Mouse (Mus musculus): ENCODE results near the gene Coro2b. TPM values are rescaled to one million over a fixed set of nuclear protein-coding genes. Genes with fewer than 3 reads are reported as not detected.

The Coro2b gene
- total and polyA plus RNA-seq, 2 experiments from 2014 or later, result 24.7 to 47.2 TPM

DNA sequence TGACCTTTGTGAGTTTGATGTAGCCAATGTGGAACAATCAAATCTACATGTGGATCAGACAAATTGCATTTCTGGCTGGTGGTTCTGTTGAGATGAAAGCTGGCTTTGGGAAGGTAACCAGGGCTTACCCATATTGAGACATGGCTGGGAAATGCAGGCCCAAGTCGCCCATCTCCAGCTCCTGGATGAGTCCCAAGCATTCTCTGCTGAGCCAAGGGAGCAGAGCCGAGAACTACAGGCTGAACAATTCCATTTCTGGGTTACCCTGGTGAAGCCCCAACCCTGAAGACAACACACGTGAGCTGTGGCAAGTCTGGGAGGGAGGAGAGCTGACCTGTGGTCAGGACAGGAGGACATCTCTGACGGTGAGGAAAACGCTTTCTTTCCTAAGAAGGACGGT is 37.9 kb downstream of the Coro2b start:
- no peak for TF ChIP-seq CTCF (IDR thresholded peaks at IDR 0.05; ENCODE audit: low read depth)
- H3K4me3 ChIP-seq (ENCODE audit: low read length), result no peak overlapping the region
- no peak overlapping the region for H3K4me2 ChIP-seq (ENCODE audit: low read depth, low read length)
- no peaks in the 10 kb centered on the region for H3K36me3 ChIP-seq (ENCODE audit: insufficient read depth, low read length)
- ATAC-seq (no peak), DNase-seq (ENCODE audit: low spot score) (no peak)
- WGBS, result 69% methylated on average over 6 of the region's 6 CpGs
- H3K4me1 ChIP-seq (ENCODE audit: insufficient read depth, low read length), result 0 out of 2 replicates have a peak, but pooled peaks cover 4% of the 10 kb centered on the region
- no peak overlapping the region for H3K27ac ChIP-seq
- no peaks in the 10 kb centered on the region for H3K9me3 ChIP-seq (ENCODE audit: low read length)
- no peak overlapping the region for H3K9ac ChIP-seq (replicated peaks; ENCODE audit: low read length)
- H3K27me3 ChIP-seq (ENCODE audit: insufficient read depth, low read length), result no peaks in the 10 kb centered on the region

DNA sequence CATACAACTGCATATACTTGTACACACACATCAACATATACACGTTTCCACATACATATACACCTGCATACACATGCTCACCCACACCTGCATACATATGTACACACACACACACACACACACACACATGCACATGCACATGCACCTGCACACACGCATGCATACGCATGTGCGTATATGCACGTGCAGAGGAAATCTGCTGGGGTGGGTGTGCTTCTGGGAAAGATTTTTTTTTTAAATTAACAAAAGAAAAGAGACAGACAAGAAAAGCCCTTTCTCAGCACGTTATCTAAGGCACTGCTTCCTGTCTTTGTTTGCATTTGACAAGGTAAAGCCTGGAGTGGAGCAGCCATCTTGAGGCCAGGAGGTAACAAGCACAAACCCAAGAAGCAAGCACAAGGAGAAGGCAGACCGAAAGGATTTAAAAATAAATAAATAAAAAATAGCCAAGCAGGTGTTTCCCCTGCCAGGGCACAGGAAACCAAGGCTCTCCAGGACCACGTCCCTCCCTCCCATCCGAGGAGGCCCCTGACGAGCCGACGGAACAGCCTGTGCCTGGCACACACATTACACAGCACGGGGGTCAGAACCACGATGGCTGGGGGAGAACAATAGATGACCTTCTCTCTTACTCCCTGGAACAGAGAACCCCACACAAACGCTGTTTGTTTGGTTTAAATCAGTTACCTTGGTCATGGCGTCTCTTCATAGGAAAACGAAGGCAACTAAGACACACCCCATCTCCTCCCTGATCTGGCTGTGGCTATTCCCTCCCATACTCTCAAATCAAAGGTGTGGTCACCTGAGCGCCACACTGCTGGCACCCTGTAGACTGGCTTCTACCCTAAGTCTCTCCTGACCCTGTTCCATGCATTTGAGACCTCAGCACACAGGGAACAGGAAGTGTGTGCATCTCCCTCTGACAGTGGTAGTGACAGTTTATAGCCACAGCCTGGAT is 39.4 kb downstream of the Coro2b start:
- H3K9ac ChIP-seq (replicated peaks; ENCODE audit: low read length), result 0 out of 2 replicates have a peak overlapping the region, but pooled peaks have one; percentile 26
- H3K9me3 ChIP-seq (ENCODE audit: low read length), result no peaks in the 10 kb centered on the region
- 61% methylated on average over 18 of the region's 18 CpGs for WGBS
- ATAC-seq (no peak), DNase-seq (ENCODE audit: low spot score) (no peak)
- no peaks in the 10 kb centered on the region for H3K27me3 ChIP-seq (ENCODE audit: insufficient read depth, low read length)
- no peak overlapping the region for H3K4me3 ChIP-seq (ENCODE audit: low read length)
- no peak overlapping the region for H3K4me2 ChIP-seq (ENCODE audit: low read depth, low read length)
- TF ChIP-seq CTCF (IDR thresholded peaks at IDR 0.05; ENCODE audit: low read depth), result no peak
- peak overlapping the region; percentile 55; the same call in 1 of the 2 replicates for H3K27ac ChIP-seq
- peaks cover 3% of the 10 kb centered on the region for H3K4me1 ChIP-seq (ENCODE audit: insufficient read depth, low read length)
- no peaks in the 10 kb centered on the region for H3K36me3 ChIP-seq (ENCODE audit: insufficient read depth, low read length)

DNA sequence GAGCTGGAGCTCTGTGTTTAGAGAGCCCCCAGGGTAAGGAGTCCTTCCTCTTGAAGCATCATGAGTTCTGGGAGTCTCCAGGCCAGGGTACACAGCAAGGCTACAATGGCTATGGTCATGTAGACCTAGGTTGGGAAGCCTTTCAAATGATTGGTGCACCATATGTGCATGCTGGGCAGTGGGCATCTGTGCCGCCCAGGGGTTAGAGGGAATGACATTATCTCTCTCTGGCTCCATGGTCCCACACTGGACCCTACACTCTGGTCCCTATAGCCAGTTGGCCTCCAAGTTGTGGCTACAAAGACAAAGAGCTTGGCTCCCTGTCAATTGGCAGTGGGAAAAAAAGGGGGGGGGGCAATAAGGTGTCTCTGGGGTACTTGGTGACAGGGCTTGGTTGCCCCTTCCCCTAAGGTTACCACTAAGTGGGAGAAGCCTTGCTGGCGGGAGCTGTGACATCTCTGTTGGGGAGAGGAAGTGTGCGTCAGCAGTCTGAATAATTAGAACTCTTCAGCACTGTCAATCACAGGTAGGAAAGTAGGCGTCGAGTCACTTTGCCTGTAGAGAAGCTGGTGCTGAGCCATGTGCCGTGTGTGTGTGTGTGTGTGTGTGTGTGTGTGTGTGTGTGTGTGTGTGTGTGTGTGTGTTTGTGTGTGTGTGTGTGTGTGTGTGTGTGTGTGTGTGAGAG is 44.4 kb downstream of the Coro2b start:
- H3K27me3 ChIP-seq (ENCODE audit: insufficient read depth, low read length), result no peaks in the 10 kb centered on the region
- H3K9ac ChIP-seq (replicated peaks; ENCODE audit: low read length), result no peak overlapping the region
- 42% methylated on average over 6 of the region's 6 CpGs for WGBS
- H3K4me2 ChIP-seq (ENCODE audit: low read depth, low read length), result no peak overlapping the region
- no peak overlapping the region for H3K4me3 ChIP-seq (ENCODE audit: low read length)
- H3K9me3 ChIP-seq (ENCODE audit: low read length), result no peaks in the 10 kb centered on the region
- peak; percentile 36; the same call in 1 of the 2 replicates for ATAC-seq
- TF ChIP-seq CTCF (IDR thresholded peaks at IDR 0.05; ENCODE audit: low read depth), result no peak
- peak; percentile 48 for DNase-seq (ENCODE audit: low spot score)
- peaks cover 15% of the 10 kb centered on the region for H3K4me1 ChIP-seq (ENCODE audit: insufficient read depth, low read length)
- H3K27ac ChIP-seq, result 0 out of 2 replicates have a peak overlapping the region, but pooled peaks have one; percentile 45
- no peaks in the 10 kb centered on the region for H3K36me3 ChIP-seq (ENCODE audit: insufficient read depth, low read length)

DNA sequence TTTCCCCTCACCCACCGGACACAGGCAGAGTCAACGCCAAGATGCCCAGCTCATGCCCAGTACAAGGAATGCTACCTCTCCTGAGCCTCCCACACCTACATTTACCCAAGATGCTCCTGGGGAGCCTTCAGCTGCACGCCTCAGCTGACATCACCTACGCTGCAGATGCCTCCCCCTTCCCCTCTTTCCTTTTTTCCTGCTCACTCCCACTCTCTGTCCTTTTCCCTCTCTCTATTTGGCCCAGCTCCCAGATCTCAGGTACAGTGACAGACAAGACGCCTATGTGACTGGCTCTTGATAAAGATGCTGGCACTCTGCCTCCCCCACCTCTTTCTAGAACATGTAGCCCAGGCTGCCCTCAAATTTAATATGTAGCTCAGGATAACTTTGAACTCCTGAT is 45.2 kb downstream of the Coro2b start:
- 70% methylated on average over 5 of the region's 5 CpGs for WGBS
- ATAC-seq, result no peak
- H3K9ac ChIP-seq (replicated peaks; ENCODE audit: low read length), result no peak overlapping the region

DNA sequence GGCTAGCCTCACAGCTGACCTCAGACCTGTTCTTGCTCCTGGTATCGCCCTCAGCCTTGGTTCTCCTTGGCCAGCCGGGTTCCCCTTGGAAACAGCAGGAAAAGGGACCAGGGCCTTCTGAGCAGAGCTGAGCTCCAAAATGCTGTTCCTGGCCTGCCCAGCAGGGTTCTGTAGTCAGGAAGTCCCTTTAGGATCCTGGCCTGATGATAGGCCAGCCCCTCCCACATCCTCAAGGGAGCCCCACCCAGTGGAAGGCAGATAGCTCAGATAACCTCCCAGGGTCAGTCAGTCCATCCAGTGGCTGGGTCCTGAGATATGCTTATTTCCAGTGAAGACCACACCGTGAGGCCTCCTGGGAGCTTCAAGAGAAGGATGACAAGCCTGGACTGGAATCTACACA is 45.7 kb downstream of the Coro2b start:
- Histone ChIP-seq H3K4me1 (ENCODE audit: insufficient read depth, low read length) (peaks cover 15% of the 10 kb centered on the region), H3K4me3 (ENCODE audit: low read length) (no peak overlapping the region), H3K36me3 (ENCODE audit: insufficient read depth, low read length) (peaks cover 3% of the 10 kb centered on the region; the same call in 1 of the 2 replicates), H3K27ac (peak overlapping the region; percentile 11; the same call in 1 of the 2 replicates), H3K9ac (replicated peaks; ENCODE audit: low read length) (no peak overlapping the region), H3K27me3 (ENCODE audit: insufficient read depth, low read length) (no peaks in the 10 kb centered on the region), H3K9me3 (ENCODE audit: low read length) (no peaks in the 10 kb centered on the region), H3K4me2 (ENCODE audit: low read depth, low read length) (no peak overlapping the region)
- 80% methylated on average over 3 of the region's 3 CpGs for WGBS
- no peak for ATAC-seq
- TF ChIP-seq CTCF (IDR thresholded peaks at IDR 0.05; ENCODE audit: low read depth), result peak; percentile 24; the same call in 1 of the 2 replicates
- DNase-seq (ENCODE audit: low spot score), result no peak

More for the DNA sequence above, 45.2 kb downstream of the Coro2b start:
- Histone ChIP-seq H3K36me3 (ENCODE audit: insufficient read depth, low read length) (peaks cover 3% of the 10 kb centered on the region; the same call in 1 of the 2 replicates), H3K27me3 (ENCODE audit: insufficient read depth, low read length) (no peaks in the 10 kb centered on the region), H3K4me2 (ENCODE audit: low read depth, low read length) (no peak overlapping the region), H3K27ac (no peak overlapping the region), H3K4me1 (ENCODE audit: insufficient read depth, low read length) (peaks cover 15% of the 10 kb centered on the region), H3K4me3 (ENCODE audit: low read length) (no peak overlapping the region), H3K9me3 (ENCODE audit: low read length) (no peaks in the 10 kb centered on the region)
- TF ChIP-seq CTCF (IDR thresholded peaks at IDR 0.05; ENCODE audit: low read depth), result no peak
- DNase-seq (ENCODE audit: low spot score), result no peak

- Histone ChIP-seq H3K27me3 (ENCODE audit: insufficient read depth, low read length) (no peaks in the 10 kb centered on the region), H3K36me3 (ENCODE audit: insufficient read depth, low read length) (peaks cover 3% of the 10 kb centered on the region; the same call in 1 of the 2 replicates), H3K27ac (no peak overlapping the region), H3K4me2 (ENCODE audit: low read depth, low read length) (no peak overlapping the region), H3K4me3 (ENCODE audit: low read length) (no peak overlapping the region), H3K9me3 (ENCODE audit: low read length) (no peaks in the 10 kb centered on the region), H3K9ac (replicated peaks; ENCODE audit: low read length) (no peak overlapping the region), H3K4me1 (ENCODE audit: insufficient read depth, low read length) (peaks cover 15% of the 10 kb centered on the region; the same call in 1 of the 2 replicates)
- no peak for TF ChIP-seq CTCF (IDR thresholded peaks at IDR 0.05; ENCODE audit: low read depth)
- ATAC-seq, result peak; percentile 39; the same call in 1 of the 2 replicates
- WGBS, result 14% methylated on average over 4 of the region's 4 CpGs
- DNase-seq (ENCODE audit: low spot score), result peak; percentile 66
These were observed 52.7 kb downstream of the Coro2b start for GRCm38 (mm10) chr9:62484107-62484506.
